Mouse (Mus musculus): ENCODE measurements around the gene Rusc2.

DNA sequence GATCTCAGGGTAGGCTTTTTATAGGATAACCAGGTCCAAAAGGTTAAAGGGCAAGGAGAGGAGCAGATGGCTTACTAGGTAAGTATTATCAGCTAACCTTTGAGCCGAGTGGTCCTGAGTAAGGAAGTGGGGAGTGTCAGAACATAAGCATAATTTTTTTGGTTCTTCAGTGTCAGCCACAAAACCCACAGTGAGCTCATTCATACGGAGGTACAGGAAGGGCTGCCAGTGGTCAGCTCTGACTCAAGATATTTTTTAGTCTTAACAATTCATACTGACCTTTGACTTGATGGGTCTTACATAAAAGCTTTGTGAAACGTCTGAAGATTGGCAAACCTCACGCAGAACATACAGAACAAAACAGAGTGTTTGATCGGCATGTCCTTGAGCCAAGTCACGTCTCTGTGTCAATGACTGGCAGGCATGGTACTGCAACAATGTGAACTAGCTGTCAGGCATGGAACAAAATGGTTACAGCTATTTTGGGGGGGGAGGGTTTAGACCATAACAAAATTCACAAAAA, 31.7 kb upstream of the Rusc2 start:
- TF ChIP-seq CTCF (IDR thresholded peaks at IDR 0.05; ENCODE audit: control insufficient read depth, insufficient read depth, insufficient replicate concordance, low read depth, low read length) = no peak
- no peak for TF ChIP-seq POLR2A (IDR thresholded peaks at IDR 0.05; ENCODE audit: control insufficient read depth, low read depth, low read length)
